Mouse (Mus musculus): ENCODE data around the gene Speer4d. TPM values are rescaled to one million over a fixed set of nuclear protein-coding genes. Genes with fewer than 3 reads are reported as not detected.
"Not testable (repeated sequence)": the region's sequence is repeated elsewhere in the genome, so short reads cannot be mapped to it uniquely, and the experiment has no call there.

The Speer4d gene
- polyA plus RNA-seq, 1 experiment from 2014 or later = not detected

- H3K27me3 ChIP-seq (ENCODE audit: control insufficient read depth, insufficient read depth, low read length); H3K9ac ChIP-seq (ENCODE audit: low read length); H3K9me3 ChIP-seq (ENCODE audit: control insufficient read depth, low read length); H3K36me3 ChIP-seq (ENCODE audit: control insufficient read depth, insufficient read depth, low read length); H3K27ac ChIP-seq (ENCODE audit: low read depth, low read length); H3K4me1 ChIP-seq (ENCODE audit: control insufficient read depth, insufficient read depth, low read length); DNase-seq (ENCODE audit: low spot score, missing footprints); H3K4me2 ChIP-seq; H3K4me3 ChIP-seq (ENCODE audit: low read depth, low read length): not testable (repeated sequence)
- ATAC-seq (ENCODE audit: low FRiP score) = peak; percentile 55; the same call in 1 of the 2 replicates
- WGBS = 66% methylated on average over 3 of the region's 3 CpGs
These were observed 16.9 kb upstream of the Speer4d start for GRCm38 (mm10) chr5:15601960-15602359.

GRCm38 (mm10) chr5:15602424-15602947 lies 16.4 kb upstream of the Speer4d start:
- not testable (repeated sequence) for H3K27ac ChIP-seq (ENCODE audit: low read depth, low read length); H3K4me2 ChIP-seq; ATAC-seq (ENCODE audit: low FRiP score); H3K27me3 ChIP-seq (ENCODE audit: control insufficient read depth, insufficient read depth, low read length); H3K9me3 ChIP-seq (ENCODE audit: control insufficient read depth, low read length); H3K9ac ChIP-seq (ENCODE audit: low read length); H3K36me3 ChIP-seq (ENCODE audit: control insufficient read depth, insufficient read depth, low read length); H3K4me3 ChIP-seq (ENCODE audit: low read depth, low read length); H3K4me1 ChIP-seq (ENCODE audit: control insufficient read depth, insufficient read depth, low read length)
- DNase-seq (ENCODE audit: low spot score, missing footprints) = peak; percentile 78
- 57% methylated on average over 3 of the region's 3 CpGs for WGBS

GRCm38 (mm10) chr5:15603008-15603407 lies 15.9 kb upstream of the Speer4d start:
- H3K4me3 ChIP-seq (ENCODE audit: low read depth, low read length); H3K4me1 ChIP-seq (ENCODE audit: control insufficient read depth, insufficient read depth, low read length); H3K27me3 ChIP-seq (ENCODE audit: control insufficient read depth, insufficient read depth, low read length); H3K9me3 ChIP-seq (ENCODE audit: control insufficient read depth, low read length); H3K36me3 ChIP-seq (ENCODE audit: control insufficient read depth, insufficient read depth, low read length); H3K9ac ChIP-seq (ENCODE audit: low read length); H3K27ac ChIP-seq (ENCODE audit: low read depth, low read length); H3K4me2 ChIP-seq; ATAC-seq (ENCODE audit: low FRiP score): not testable (repeated sequence)
- 54% methylated on average over 2 of the region's 2 CpGs for WGBS
- DNase-seq (ENCODE audit: low spot score, missing footprints) = peak; percentile 79

DNA sequence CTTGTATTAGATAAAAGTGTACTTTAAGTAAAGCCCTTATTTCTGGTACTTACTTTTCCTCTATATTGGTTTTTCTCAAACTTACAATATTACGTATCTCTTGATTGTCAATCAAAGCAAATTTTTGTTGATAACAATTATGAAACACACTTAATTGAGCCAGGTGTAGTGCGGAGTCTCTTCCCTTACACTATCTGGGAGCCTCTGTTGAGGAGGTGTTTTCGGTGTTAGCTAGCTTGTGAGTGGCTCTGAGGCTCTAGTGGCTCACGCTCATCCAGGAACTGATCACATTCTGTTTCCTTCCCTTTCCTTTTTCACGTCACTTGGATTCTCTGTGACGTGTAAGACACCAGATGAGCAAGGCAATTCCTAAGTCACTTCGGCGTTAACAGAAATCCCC lies 15.3 kb upstream of the Speer4d start:
- not testable (repeated sequence) for H3K4me2 ChIP-seq; H3K4me3 ChIP-seq (ENCODE audit: low read depth, low read length); H3K36me3 ChIP-seq (ENCODE audit: control insufficient read depth, insufficient read depth, low read length); DNase-seq (ENCODE audit: low spot score, missing footprints); H3K9ac ChIP-seq (ENCODE audit: low read length); H3K4me1 ChIP-seq (ENCODE audit: control insufficient read depth, insufficient read depth, low read length); H3K9me3 ChIP-seq (ENCODE audit: control insufficient read depth, low read length); ATAC-seq (ENCODE audit: low FRiP score); H3K27ac ChIP-seq (ENCODE audit: low read depth, low read length); H3K27me3 ChIP-seq (ENCODE audit: control insufficient read depth, insufficient read depth, low read length)
- 79% methylated on average over 8 of the region's 8 CpGs for WGBS

GRCm38 (mm10) chr5:15606677-15607076 lies 12.2 kb upstream of the Speer4d start:
- not testable (repeated sequence) for DNase-seq (ENCODE audit: low spot score, missing footprints); H3K36me3 ChIP-seq (ENCODE audit: control insufficient read depth, insufficient read depth, low read length); H3K9me3 ChIP-seq (ENCODE audit: control insufficient read depth, low read length); H3K27ac ChIP-seq (ENCODE audit: low read depth, low read length); H3K4me2 ChIP-seq; H3K4me3 ChIP-seq (ENCODE audit: low read depth, low read length); H3K9ac ChIP-seq (ENCODE audit: low read length); H3K4me1 ChIP-seq (ENCODE audit: control insufficient read depth, insufficient read depth, low read length); H3K27me3 ChIP-seq (ENCODE audit: control insufficient read depth, insufficient read depth, low read length)
- peak; percentile 59; the same call in 1 of the 2 replicates for ATAC-seq (ENCODE audit: low FRiP score)
- WGBS = 71% methylated on average over 5 of the region's 6 CpGs

DNA sequence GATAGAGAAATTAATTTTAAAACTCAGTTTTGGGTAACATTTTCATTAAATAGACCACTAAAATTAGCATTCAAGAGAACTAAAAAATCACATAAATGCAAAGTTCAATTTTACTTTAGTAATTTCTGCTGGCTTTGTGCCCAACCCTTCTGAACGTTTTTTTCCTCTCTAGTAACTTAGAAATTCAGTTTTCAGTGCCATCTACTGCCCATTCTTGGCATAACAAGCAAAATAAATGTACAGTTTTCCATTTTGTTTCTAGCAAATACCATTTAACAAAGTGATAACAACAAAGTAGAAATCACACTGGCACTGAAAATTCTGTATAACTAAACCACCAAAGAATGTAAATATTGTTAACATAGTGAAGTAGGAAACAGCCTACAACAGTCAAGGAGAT lies 8.2 kb upstream of the Speer4d start:
- not testable (repeated sequence) for H3K9ac ChIP-seq (ENCODE audit: low read length); H3K4me1 ChIP-seq (ENCODE audit: control insufficient read depth, insufficient read depth, low read length); H3K27me3 ChIP-seq (ENCODE audit: control insufficient read depth, insufficient read depth, low read length); H3K27ac ChIP-seq (ENCODE audit: low read depth, low read length); H3K36me3 ChIP-seq (ENCODE audit: control insufficient read depth, insufficient read depth, low read length); H3K9me3 ChIP-seq (ENCODE audit: control insufficient read depth, low read length); H3K4me2 ChIP-seq; H3K4me3 ChIP-seq (ENCODE audit: low read depth, low read length); ATAC-seq (ENCODE audit: low FRiP score)
- 7% methylated on average over 1 of the region's 1 CpGs for WGBS
- DNase-seq (ENCODE audit: low spot score, missing footprints) = peak; percentile 85

- H3K9me3 ChIP-seq (ENCODE audit: control insufficient read depth, low read length); H3K4me2 ChIP-seq; H3K27ac ChIP-seq (ENCODE audit: low read depth, low read length); H3K36me3 ChIP-seq (ENCODE audit: control insufficient read depth, insufficient read depth, low read length); ATAC-seq (ENCODE audit: low FRiP score); DNase-seq (ENCODE audit: low spot score, missing footprints); H3K9ac ChIP-seq (ENCODE audit: low read length); H3K4me1 ChIP-seq (ENCODE audit: control insufficient read depth, insufficient read depth, low read length); H3K4me3 ChIP-seq (ENCODE audit: low read depth, low read length); H3K27me3 ChIP-seq (ENCODE audit: control insufficient read depth, insufficient read depth, low read length): not testable (repeated sequence)
- WGBS = 77% methylated on average over 3 of the region's 3 CpGs
These were observed 2.7 kb upstream of the Speer4d start for GRCm38 (mm10) chr5:15616195-15616594.

- not testable (repeated sequence) for ATAC-seq (ENCODE audit: low FRiP score); H3K27me3 ChIP-seq (ENCODE audit: control insufficient read depth, insufficient read depth, low read length); H3K9ac ChIP-seq (ENCODE audit: low read length); H3K4me2 ChIP-seq; DNase-seq (ENCODE audit: low spot score, missing footprints); H3K4me3 ChIP-seq (ENCODE audit: low read depth, low read length); H3K36me3 ChIP-seq (ENCODE audit: control insufficient read depth, insufficient read depth, low read length); H3K9me3 ChIP-seq (ENCODE audit: control insufficient read depth, low read length); H3K4me1 ChIP-seq (ENCODE audit: control insufficient read depth, insufficient read depth, low read length); H3K27ac ChIP-seq (ENCODE audit: low read depth, low read length)
- WGBS = 29% methylated on average over 1 of the region's 1 CpGs
These were observed 9.3 kb downstream of the Speer4d start for GRCm38 (mm10) chr5:15628136-15628535.

- H3K4me3 ChIP-seq (ENCODE audit: low read depth, low read length); H3K36me3 ChIP-seq (ENCODE audit: control insufficient read depth, insufficient read depth, low read length); H3K9me3 ChIP-seq (ENCODE audit: control insufficient read depth, low read length); H3K4me1 ChIP-seq (ENCODE audit: control insufficient read depth, insufficient read depth, low read length); ATAC-seq (ENCODE audit: low FRiP score); H3K9ac ChIP-seq (ENCODE audit: low read length); H3K27me3 ChIP-seq (ENCODE audit: control insufficient read depth, insufficient read depth, low read length); H3K4me2 ChIP-seq; H3K27ac ChIP-seq (ENCODE audit: low read depth, low read length): not testable (repeated sequence)
- WGBS = 34% methylated on average over 5 of the region's 5 CpGs
- DNase-seq (ENCODE audit: low spot score, missing footprints) = peak; percentile 84
These were observed 11.2 kb downstream of the Speer4d start for GRCm38 (mm10) chr5:15630068-15630467.

- not testable (repeated sequence) for H3K4me2 ChIP-seq; H3K9ac ChIP-seq (ENCODE audit: low read length); H3K4me1 ChIP-seq (ENCODE audit: control insufficient read depth, insufficient read depth, low read length); H3K27ac ChIP-seq (ENCODE audit: low read depth, low read length); H3K9me3 ChIP-seq (ENCODE audit: control insufficient read depth, low read length); H3K27me3 ChIP-seq (ENCODE audit: control insufficient read depth, insufficient read depth, low read length); DNase-seq (ENCODE audit: low spot score, missing footprints); H3K4me3 ChIP-seq (ENCODE audit: low read depth, low read length); H3K36me3 ChIP-seq (ENCODE audit: control insufficient read depth, insufficient read depth, low read length)
- WGBS = 73% methylated on average over 2 of the region's 2 CpGs
- peak; percentile 76 for ATAC-seq (ENCODE audit: low FRiP score)
These were observed 18.8 kb downstream of the Speer4d start for GRCm38 (mm10) chr5:15637637-15638036.
